Mouse (Mus musculus) gastrocnemius, postnatal 10 days (tissue): ENCODE results near the gene Rims1. TPM values are rescaled to one million over a fixed set of nuclear protein-coding genes. Genes with fewer than 3 reads are reported as not detected.

Source experiments
- DNase-seq: peaks from one replicate; pipeline ENCODE4 v3.0.0; 2021; ENCODE audit warnings: mixed read lengths
- total RNA-seq, 2 experiments: library from RNA; stranded (reverse); gene quantifications; 2 replicates each; pipeline ENCODE4 v1.2.3; 2021

Gene Rims1
- total RNA-seq, 2 experiments from 2014 or later = 0.70 to 0.81 TPM

GRCm38 (mm10) chr1:22694514-22694913, 111.3 kb downstream of the Rims1 start:
- no peak for DNase-seq

- no peak for DNase-seq
Measured at GRCm38 (mm10) chr1:22683455-22683854, 122.3 kb downstream of the Rims1 start.

GRCm38 (mm10) chr1:22664196-22664595, 141.6 kb downstream of the Rims1 start:
- no peak for DNase-seq

GRCm38 (mm10) chr1:22661825-22662224, 144.0 kb downstream of the Rims1 start:
- no peak for DNase-seq

GRCm38 (mm10) chr1:22655983-22656382, 149.8 kb downstream of the Rims1 start:
- DNase-seq = no peak

- DNase-seq = no peak
Measured at GRCm38 (mm10) chr1:22654903-22655302, 150.9 kb downstream of the Rims1 start.

- no peak for DNase-seq
Measured at GRCm38 (mm10) chr1:22650588-22650987, 155.2 kb downstream of the Rims1 start.

- DNase-seq = no peak
Measured at GRCm38 (mm10) chr1:22649432-22649831, 156.4 kb downstream of the Rims1 start.

- no peak for DNase-seq
Measured at GRCm38 (mm10) chr1:22645257-22645656, 160.5 kb downstream of the Rims1 start.

- DNase-seq = peak; percentile 20
Measured at GRCm38 (mm10) chr1:22640568-22640967, 165.2 kb downstream of the Rims1 start.

GRCm38 (mm10) chr1:22639702-22640101, 166.1 kb downstream of the Rims1 start:
- no peak for DNase-seq

- no peak for DNase-seq
Measured at GRCm38 (mm10) chr1:22633871-22634270, 171.9 kb downstream of the Rims1 start.

- no peak for DNase-seq
Measured at GRCm38 (mm10) chr1:22632551-22632950, 173.2 kb downstream of the Rims1 start.

GRCm38 (mm10) chr1:22631991-22632390, 173.8 kb downstream of the Rims1 start:
- no peak for DNase-seq

- no peak for DNase-seq
Measured at GRCm38 (mm10) chr1:22629011-22629410, 176.8 kb downstream of the Rims1 start.

- DNase-seq = no peak
Measured at GRCm38 (mm10) chr1:22627013-22627412, 178.8 kb downstream of the Rims1 start.

- DNase-seq = no peak
Measured at GRCm38 (mm10) chr1:22626295-22626694, 179.5 kb downstream of the Rims1 start.

GRCm38 (mm10) chr1:22620827-22621226, 185.0 kb downstream of the Rims1 start:
- DNase-seq = no peak

GRCm38 (mm10) chr1:22615601-22616000, 190.2 kb downstream of the Rims1 start:
- DNase-seq = no peak

GRCm38 (mm10) chr1:22613609-22614008, 192.2 kb downstream of the Rims1 start:
- DNase-seq = no peak

- peak; percentile 6 for DNase-seq
Measured at GRCm38 (mm10) chr1:22604329-22605044, 201.3 kb downstream of the Rims1 start.

GRCm38 (mm10) chr1:22596197-22596596, 209.6 kb downstream of the Rims1 start:
- no peak for DNase-seq

- peak; percentile 18 for DNase-seq
Measured at GRCm38 (mm10) chr1:22594841-22595240, 211.0 kb downstream of the Rims1 start.

GRCm38 (mm10) chr1:22587859-22588383, 217.9 kb downstream of the Rims1 start:
- DNase-seq = no peak
